In genomic region chr7:111080026-111080425, GRCm38 (mm10) we compare ENCODE assay signal across 8 mouse cellular contexts. TPM values are rescaled to one million over a fixed set of nuclear protein-coding genes. Genes with fewer than 3 reads are reported as not detected.
DNase-seq lines count a peak whose midpoint lies in the region; ATAC-seq and TF ChIP-seq lines count a peak whose summit lies in the region.

No protein-coding gene starts in this region.

- no peak overlapping the region for H3K27ac ChIP-seq in heart, embryonic 15.5 days
- H3K27ac ChIP-seq in forebrain, embryonic 12.5 days, result no peak overlapping the region
- peak overlapping the region; percentile 27; the same call in 1 of the 2 replicates for H3K27ac ChIP-seq in liver, embryonic 13.5 days

- peak overlapping the region; percentile 77 for H3K4me2 ChIP-seq in heart, embryonic 15.5 days
- peak overlapping the region; percentile 78 for H3K4me2 ChIP-seq in forebrain, embryonic 12.5 days
- peak overlapping the region; percentile 94 for H3K4me2 ChIP-seq in liver, embryonic 13.5 days

- ATAC-seq in heart, embryonic 15.5 days (replicated peaks; ENCODE audit: insufficient number of reproducible peaks, insufficient read depth, low FRiP score, low read depth), result no peak
- ATAC-seq in G1E (ENCODE audit: extremely low read depth, insufficient number of reproducible peaks, low FRiP score, poor library complexity, severe bottlenecking), result no peak
- ATAC-seq in forebrain, embryonic 12.5 days (ENCODE audit: low FRiP score), result no peak
- ATAC-seq in liver, embryonic 13.5 days (ENCODE audit: low read depth), result no peak

- no peaks in the 10 kb centered on the region for H3K27me3 ChIP-seq in heart, embryonic 15.5 days
- no peaks in the 10 kb centered on the region for H3K27me3 ChIP-seq in G1E (ENCODE audit: insufficient read depth, low read length)
- no peaks in the 10 kb centered on the region for H3K27me3 ChIP-seq in forebrain, embryonic 12.5 days
- H3K27me3 ChIP-seq in liver, embryonic 13.5 days, result no peaks in the 10 kb centered on the region

- peaks cover 61% of the 10 kb centered on the region for H3K36me3 ChIP-seq in heart, embryonic 15.5 days
- H3K36me3 ChIP-seq in G1E (replicated peaks), result peaks cover 65% of the 10 kb centered on the region
- peaks cover 62% of the 10 kb centered on the region for H3K36me3 ChIP-seq in forebrain, embryonic 12.5 days (replicated peaks)
- peaks cover 65% of the 10 kb centered on the region for H3K36me3 ChIP-seq in liver, embryonic 13.5 days

- TF ChIP-seq CTCF in G1E (IDR thresholded peaks at IDR 0.05; ENCODE audit: low read depth, low read length), result no peak

- WGBS in heart, embryonic 15.5 days, result 83% methylated on average over 8 of the region's 8 CpGs
- WGBS in forebrain, embryonic 12.5 days, result 96% methylated on average over 8 of the region's 8 CpGs
- WGBS in liver, embryonic 13.5 days (ENCODE audit: insufficient replicate concordance), result 82% methylated on average over 8 of the region's 8 CpGs

- H3K4me1 ChIP-seq in heart, embryonic 15.5 days (replicated peaks), result peaks cover 51% of the 10 kb centered on the region
- peaks cover 36% of the 10 kb centered on the region for H3K4me1 ChIP-seq in G1E (ENCODE audit: insufficient read depth, low read depth, low read length)
- H3K4me1 ChIP-seq in forebrain, embryonic 12.5 days, result peaks cover 22% of the 10 kb centered on the region
- H3K4me1 ChIP-seq in liver, embryonic 13.5 days (replicated peaks), result peaks cover 29% of the 10 kb centered on the region

- intact Hi-C loops in heart, postnatal 36 days (cut with DNase I), result no loop called here

- no peaks in the 10 kb centered on the region for H3K9me3 ChIP-seq in heart, embryonic 15.5 days (replicated peaks)
- H3K9me3 ChIP-seq in G1E (replicated peaks), result no peaks in the 10 kb centered on the region
- H3K9me3 ChIP-seq in forebrain, embryonic 12.5 days, result no peaks in the 10 kb centered on the region
- no peaks in the 10 kb centered on the region for H3K9me3 ChIP-seq in liver, embryonic 13.5 days (replicated peaks)

- no peak overlapping the region for H3K9ac ChIP-seq in heart, embryonic 15.5 days
- no peak overlapping the region for H3K9ac ChIP-seq in forebrain, embryonic 12.5 days
- peak overlapping the region; percentile 100 for H3K9ac ChIP-seq in liver, embryonic 13.5 days

- no peak for DNase-seq in heart, postnatal 36 days
- no peak for DNase-seq in G1E (ENCODE audit: low spot score)
- DNase-seq in liver, embryonic 13.5 days, result no peak
- no peak for DNase-seq in thymus, postnatal 4 days
- DNase-seq in gastrocnemius, adult 8-10 months (ENCODE audit: low spot score in 2 of 2), result no peak
- DNase-seq in right cerebral cortex, postnatal 36 days (ENCODE audit: low spot score in 2 of 2), result no peak

- H3K4me3 ChIP-seq in heart, embryonic 15.5 days, result peak overlapping the region; percentile 76; the same call in 1 of the 2 replicates
- peak overlapping the region; percentile 13; the same call in 1 of the 2 replicates for H3K4me3 ChIP-seq in G1E (ENCODE audit: low read depth, low read length)
- H3K4me3 ChIP-seq in forebrain, embryonic 12.5 days (replicated peaks), result peak overlapping the region; percentile 99; the same call in 1 of the 2 replicates
- H3K4me3 ChIP-seq in liver, embryonic 13.5 days (replicated peaks), result peak overlapping the region; percentile 100

RNA-seq across cellular contexts. Expression of gene Eif4g2, which starts 2.8 kb away (rescaled TPM):
- polyA plus RNA-seq in heart, embryonic 15.5 days (2015; fragmentation: Nextera tagmentation; extraction: Ambion mirVana), result 528 and 555 TPM in 2 replicates
- 1,000 to 10,000 TPM; 1,008 to 1,028 TPM for total RNA-seq in heart, postnatal 36 days (2021)
- total RNA-seq in G1E (2014; fragmentation: Nextera tagmentation) (1,657 and 2,352 TPM in 2 replicates), G1E (2017) (708 and 731 TPM in 2 replicates)
- polyA plus RNA-seq in G1E (2012), result 1,489 and 1,690 TPM in 2 replicates
- 1,554 and 1,700 TPM in 2 replicates for polyA plus RNA-seq in forebrain, embryonic 12.5 days (2016; fragmentation: Nextera tagmentation; extraction: Ambion mirVana)
- polyA plus RNA-seq in liver, embryonic 13.5 days (2015; fragmentation: Nextera tagmentation; extraction: Ambion mirVana), result 429 and 601 TPM in 2 replicates
- 100 to 1,000 TPM; 685 to 750 (median 713) TPM for total RNA-seq in gastrocnemius, adult 8-10 months (2022)

RNA-seq across cellular contexts. Expression of gene Ctr9, which starts 51.3 kb away (rescaled TPM):
- polyA plus RNA-seq in heart, embryonic 15.5 days (2015; fragmentation: Nextera tagmentation; extraction: Ambion mirVana), result 38.9 and 45.1 TPM in 2 replicates
- 10 to 100 TPM; 17.1 to 18.9 TPM for total RNA-seq in heart, postnatal 36 days (2021)
- total RNA-seq in G1E (2014; fragmentation: Nextera tagmentation), result 59.5 and 61.8 TPM in 2 replicates
- total RNA-seq in G1E (2017), result 63.9 and 68.7 TPM in 2 replicates
- polyA plus RNA-seq in G1E (2012), result 12.4 and 15.1 TPM in 2 replicates
- polyA plus RNA-seq in forebrain, embryonic 12.5 days (2016; fragmentation: Nextera tagmentation; extraction: Ambion mirVana), result 93.1 and 95.2 TPM in 2 replicates
- polyA plus RNA-seq in liver, embryonic 13.5 days (2015; fragmentation: Nextera tagmentation; extraction: Ambion mirVana), result 29.3 and 35.6 TPM in 2 replicates
- 10 to 100 TPM; 13.3 to 16.2 (median 14.9) TPM for total RNA-seq in gastrocnemius, adult 8-10 months (2022)

Comparison
In these comparisons a context has a peak if more than half of its experiments do, and no peak if none do; other contexts are left out.
1. H3K4me3 ChIP-seq: peak in every context shown above with its lines; median percentile 100 in liver, embryonic 13.5 days; 99 in forebrain, embryonic 12.5 days; 76 in heart, embryonic 15.5 days; 13 in G1E.